Mouse (Mus musculus): ENCODE measurements at regions not wholly inside any gene's neighbourhood (a gene's known extent, or its start where the extent isn't known, plus 50 kb on each side); places are given as distances from the start of the nearest gene placed in this dataset.
A peak's percentile ranks its signal among the peaks of the same experiment; 100 is the strongest.

DNA sequence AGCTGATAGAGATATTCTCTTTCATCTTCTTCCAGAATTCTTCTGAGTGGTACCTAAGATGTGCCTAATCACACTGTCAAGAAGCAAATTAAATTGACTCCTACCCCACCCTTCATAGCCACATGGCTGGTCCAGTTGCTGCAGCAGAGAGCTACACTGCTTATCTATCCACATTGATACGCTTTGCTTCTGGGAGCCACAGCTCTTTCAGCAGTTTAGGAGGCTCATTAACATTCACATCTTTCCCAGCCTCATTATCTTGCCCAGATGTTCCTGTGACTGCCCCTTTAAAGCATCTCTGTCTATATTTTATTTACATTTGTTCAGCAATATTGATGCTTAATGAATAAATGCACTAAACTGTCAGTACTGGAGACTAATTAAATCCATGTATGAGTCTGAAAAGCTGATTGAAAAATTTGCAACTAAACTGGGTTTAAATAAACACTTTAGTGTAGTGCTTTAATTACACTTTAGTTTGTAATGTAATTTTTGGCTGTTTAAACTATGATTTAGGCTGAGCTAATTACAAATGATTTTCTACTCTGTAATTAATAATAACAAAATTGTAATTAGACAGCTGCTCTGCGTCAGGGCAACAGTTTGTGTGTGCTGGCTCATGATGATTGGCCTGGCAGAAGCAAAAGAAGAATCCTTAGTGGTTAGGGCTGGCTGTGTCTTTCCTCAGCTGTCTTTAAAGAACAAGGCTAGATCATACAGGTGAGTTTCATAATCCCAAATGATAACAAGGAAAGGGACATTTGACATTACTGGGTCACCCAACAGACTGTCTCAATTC is 632.5 kb upstream of the Tle4 start:
- no peak for DNase-seq (ENCODE audit: low spot score)

- no peak for DNase-seq (ENCODE audit: low spot score)
Observed at GRCm38 (mm10) chr19:15217387-15217786, 619.5 kb upstream of the Tle4 start.

- no peak for DNase-seq (ENCODE audit: low spot score)
Observed at GRCm38 (mm10) chr19:15214651-15215050, 616.8 kb upstream of the Tle4 start.

GRCm38 (mm10) chr19:15212881-15213280 is 615.0 kb upstream of the Tle4 start:
- no peak for DNase-seq (ENCODE audit: low spot score)

GRCm38 (mm10) chr19:15203039-15203438 is 605.2 kb upstream of the Tle4 start:
- no peak for DNase-seq (ENCODE audit: low spot score)

DNA sequence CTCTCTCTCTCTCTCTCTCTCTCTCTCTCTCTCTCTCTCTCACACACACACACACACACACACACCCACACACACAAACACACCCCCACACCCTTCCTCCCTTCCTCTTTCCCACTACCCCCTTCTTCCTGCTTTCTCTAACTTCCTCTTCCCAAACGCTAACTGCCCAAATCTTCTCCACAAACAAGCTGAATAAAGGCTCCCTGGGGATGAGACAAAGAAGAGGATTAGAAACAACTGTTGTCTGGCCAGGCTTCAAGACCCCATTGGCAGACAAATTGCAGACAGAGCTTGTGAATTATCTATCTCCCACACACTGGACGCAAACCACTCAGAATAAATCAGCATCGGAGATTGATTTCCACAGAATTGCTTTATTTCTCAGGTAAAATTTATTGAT is 603.4 kb upstream of the Tle4 start:
- DNase-seq (ENCODE audit: low spot score) = no peak

DNA sequence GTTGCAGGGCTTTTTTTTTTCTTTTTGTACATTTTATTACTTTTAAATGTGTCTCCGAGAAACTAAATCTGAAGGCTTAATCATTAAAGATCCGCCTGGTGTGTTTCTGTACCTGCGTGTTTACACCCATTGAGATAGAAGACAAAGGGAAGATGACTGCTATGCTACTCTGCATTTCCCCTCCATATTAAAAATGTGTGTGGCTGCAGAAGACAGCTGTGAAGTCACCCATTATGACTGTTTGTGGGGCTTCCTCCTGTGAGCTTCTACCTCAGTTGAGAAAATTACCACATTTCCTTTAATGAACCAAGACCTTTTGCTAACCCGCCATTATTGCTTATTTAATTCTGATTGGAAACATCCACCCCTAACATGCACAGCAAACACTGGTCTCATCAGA is 602.9 kb upstream of the Tle4 start:
- no peak for DNase-seq (ENCODE audit: low spot score)

DNA sequence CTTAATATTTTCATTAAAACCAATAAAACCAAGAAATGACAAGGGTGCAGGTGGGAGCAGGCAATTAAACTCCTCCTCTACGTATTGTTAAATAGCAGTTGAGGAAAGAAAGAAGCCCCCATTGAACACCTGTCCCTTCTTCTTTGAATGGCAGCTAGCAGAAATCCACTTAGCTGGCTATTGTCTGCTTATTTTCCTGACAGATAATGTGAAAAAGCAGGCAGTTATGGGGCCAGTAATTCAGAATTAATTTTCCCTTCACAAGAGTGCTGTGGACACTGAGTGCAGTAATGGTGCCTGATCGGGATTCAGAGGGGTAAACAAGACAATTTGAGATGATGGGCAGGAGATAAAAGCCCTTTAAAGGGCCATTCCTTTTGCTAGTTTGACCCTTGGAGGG is 602.5 kb upstream of the Tle4 start:
- DNase-seq (ENCODE audit: low spot score) = no peak

DNA sequence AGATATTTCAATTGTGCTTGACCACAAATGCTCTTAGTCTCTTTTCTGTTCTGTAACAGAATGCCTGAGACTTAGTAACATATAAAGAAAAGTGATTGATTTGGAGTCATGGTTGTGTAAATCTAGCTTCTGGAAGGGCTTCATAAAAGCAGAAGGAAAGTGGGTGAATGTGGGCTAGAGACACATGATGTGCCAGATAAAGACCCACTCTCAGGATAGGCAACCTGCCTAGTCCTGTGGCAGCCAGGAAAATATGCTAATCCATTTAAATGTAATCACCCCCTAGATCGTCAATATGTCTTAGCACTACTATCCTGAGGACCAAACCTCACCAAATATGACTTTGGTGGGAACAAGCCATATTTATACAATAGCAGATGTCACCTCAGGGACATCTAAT is 601.8 kb upstream of the Tle4 start:
- no peak for DNase-seq (ENCODE audit: low spot score)

- DNase-seq (ENCODE audit: low spot score) = peak; percentile 8
Observed at GRCm38 (mm10) chr19:15175221-15175620, 577.4 kb upstream of the Tle4 start.

DNA sequence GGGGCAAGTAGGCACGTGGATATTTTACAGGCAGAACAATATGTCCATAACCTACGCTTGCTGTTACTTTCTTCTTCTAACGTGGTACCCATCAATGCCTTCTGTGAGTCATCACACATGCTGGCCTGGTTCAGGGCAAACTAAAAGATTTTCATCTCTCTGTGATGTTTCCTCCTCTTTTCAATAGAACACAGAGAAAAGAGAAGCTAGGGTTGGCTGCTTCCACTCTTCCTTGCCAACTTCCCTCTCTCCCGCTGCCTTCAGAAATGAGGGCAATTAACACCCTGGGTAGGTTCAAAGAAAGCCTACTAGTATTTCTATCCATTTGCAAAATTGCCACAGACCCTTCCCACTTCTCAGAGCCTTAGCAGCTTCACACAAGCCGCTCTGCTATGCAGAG is 575.5 kb upstream of the Tle4 start:
- DNase-seq (ENCODE audit: low spot score) = no peak

- no peak for DNase-seq (ENCODE audit: low spot score)
Observed at GRCm38 (mm10) chr19:15167184-15167583, 569.3 kb upstream of the Tle4 start.

GRCm38 (mm10) chr19:15160641-15161040 is 562.8 kb upstream of the Tle4 start:
- no peak for DNase-seq (ENCODE audit: low spot score)

DNA sequence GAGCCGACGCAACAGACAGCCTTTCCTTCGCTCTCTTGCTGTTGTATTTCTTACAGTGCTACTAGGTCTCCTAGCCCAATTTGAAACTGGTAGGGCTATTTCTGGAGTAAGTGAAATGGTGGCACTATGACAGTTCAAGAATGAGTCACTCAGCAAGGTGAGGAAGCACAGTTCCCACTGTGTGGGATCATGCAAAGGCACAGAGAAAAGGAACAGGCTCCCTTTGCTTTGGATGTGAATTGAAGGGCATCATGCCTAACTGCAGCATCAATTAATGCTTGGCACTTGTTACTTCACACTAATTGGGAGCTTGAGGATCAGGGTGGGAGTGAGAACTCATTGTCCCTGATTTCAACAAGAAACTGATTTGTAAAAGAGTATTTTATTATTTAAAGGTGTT is 560.8 kb upstream of the Tle4 start:
- no peak for DNase-seq (ENCODE audit: low spot score)

- DNase-seq (ENCODE audit: low spot score) = peak; percentile 3
Observed at GRCm38 (mm10) chr19:15158177-15158576, 560.3 kb upstream of the Tle4 start.

- DNase-seq (ENCODE audit: low spot score) = no peak
Observed at GRCm38 (mm10) chr19:15154693-15155092, 556.8 kb upstream of the Tle4 start.

- no peak for DNase-seq (ENCODE audit: low spot score)
Observed at GRCm38 (mm10) chr19:15146325-15146724, 548.5 kb upstream of the Tle4 start.

DNA sequence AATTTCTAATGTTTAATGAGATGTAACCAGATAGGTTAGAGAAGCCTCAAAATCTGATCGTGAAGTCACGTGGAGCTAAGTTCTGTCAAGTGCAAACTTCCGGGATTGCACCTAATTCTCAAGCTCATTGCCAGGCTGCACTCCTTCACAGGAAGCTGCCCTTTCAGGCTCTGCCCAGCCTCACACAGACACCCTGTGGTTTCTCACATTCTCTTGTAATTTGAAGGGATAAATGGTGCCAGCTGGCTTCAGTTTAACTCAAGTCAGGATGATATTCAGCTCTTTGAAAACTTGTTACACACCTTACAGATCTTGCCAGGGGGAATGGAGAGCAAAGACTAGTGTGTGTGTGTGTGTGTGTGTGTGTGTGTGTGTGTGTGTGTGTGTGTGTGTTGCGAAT is 529.3 kb upstream of the Tle4 start:
- no peak for DNase-seq (ENCODE audit: low spot score)

- no peak for DNase-seq (ENCODE audit: low spot score)
Observed at GRCm38 (mm10) chr19:15108441-15109026, 510.7 kb upstream of the Tle4 start.

- DNase-seq (ENCODE audit: low spot score) = no peak
Observed at GRCm38 (mm10) chr19:15095054-15095453, 497.2 kb upstream of the Tle4 start.

- DNase-seq (ENCODE audit: low spot score) = no peak
Observed at GRCm38 (mm10) chr19:15093534-15093933, 495.7 kb upstream of the Tle4 start.

DNA sequence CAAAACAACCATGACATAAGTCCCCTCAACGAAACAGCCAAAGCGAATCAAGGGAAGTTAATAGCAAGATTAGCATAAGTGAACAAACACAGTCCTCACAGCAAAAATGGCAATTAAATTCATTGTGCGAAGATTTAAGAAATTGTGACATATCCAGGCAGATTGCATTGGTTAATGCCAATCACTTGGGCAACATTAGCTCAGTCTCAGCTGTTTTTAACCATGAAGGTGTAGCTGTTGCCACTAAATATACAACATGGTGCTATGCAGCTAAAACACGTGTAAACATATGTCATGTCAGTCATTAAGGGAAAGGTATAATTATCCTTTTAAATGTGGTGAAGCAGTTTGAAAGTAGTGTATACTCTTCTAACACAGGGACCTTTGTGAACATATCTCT is 482.8 kb upstream of the Tle4 start:
- DNase-seq (ENCODE audit: low spot score) = no peak

GRCm38 (mm10) chr19:15057801-15058200 is 459.9 kb upstream of the Tle4 start:
- DNase-seq (ENCODE audit: low spot score) = no peak

- DNase-seq (ENCODE audit: low spot score) = no peak
Observed at GRCm38 (mm10) chr19:15053582-15054141, 455.8 kb upstream of the Tle4 start.

Measured in testis, postnatal 14 days (tissue).